Mouse (Mus musculus) CH12.LX (cell line): ENCODE measurements at regions not wholly inside any gene's neighbourhood (a gene's known extent, or its start where the extent isn't known, plus 50 kb on each side); places are given as distances from the start of the nearest gene placed in this dataset.

ENCODE experiments used
- DNase-seq: peaks from one replicate; pipeline ENCODE4 v3.0.0-alpha.2; 2013; ENCODE audit errors: extremely low read depth
- H3K27ac ChIP-seq: 2 replicates; pipeline ENCODE4 v1.5.1; 2012; ENCODE audit warnings: low read depth, mild to moderate bottlenecking, control low read depth, moderate library complexity; ENCODE audit not compliant: insufficient read depth
- H3K27me3 ChIP-seq: replicated peaks from 2 replicates; pipeline ENCODE3; 2012; ENCODE audit warnings: inconsistent platforms
- H3K36me3 ChIP-seq, 2 experiments: replicated peaks in 1 of 2; 2 replicates each; pipeline versions ENCODE3 to v1.6.1; 2012; ENCODE audit warnings: inconsistent platforms in 1 of 2, low read length in 1 of 2, mild to moderate bottlenecking in 1 of 2, mixed read lengths in 1 of 2, moderate library complexity in 1 of 2; ENCODE audit not compliant: control insufficient read depth in 1 of 2, insufficient read depth in 1 of 2
- H3K4me1 ChIP-seq, 2 experiments: 2 replicates each; pipeline ENCODE4 v1.6.1; 2012; ENCODE audit warnings: inconsistent platforms in 1 of 2, moderate library complexity in 1 of 2; ENCODE audit not compliant: insufficient read depth in 2 of 2, control insufficient read depth in 1 of 2
- H3K4me2 ChIP-seq: 2 replicates; pipeline ENCODE4 v1.6.1; 2012; ENCODE audit warnings: low read depth, mild to moderate bottlenecking, control low read depth; ENCODE audit not compliant: poor library complexity, insufficient read depth, severe bottlenecking
- H3K4me3 ChIP-seq, 3 experiments: fragments of 150-350 bp in 1 of 3; sonication (generic) in 1 of 3; replicated peaks in 1 of 3; 2 replicates each; pipeline versions ENCODE3 to v1.5.1; 2011 to 2012; ENCODE audit warnings: low read depth in 2 of 3, low read length in 2 of 3, mild to moderate bottlenecking in 2 of 3, moderate library complexity in 2 of 3, control low read depth in 1 of 3, improper control_type of control experiment in 1 of 3, inconsistent platforms in 1 of 3, mixed read lengths in 1 of 3; ENCODE audit not compliant: poor library complexity in 1 of 3
- H3K79me2 ChIP-seq: replicated peaks from 2 replicates; pipeline ENCODE4 v1.6.1; 2012; ENCODE audit warnings: mild to moderate bottlenecking, moderate library complexity; ENCODE audit not compliant: control insufficient read depth, poor library complexity, insufficient read depth, severe bottlenecking; ENCODE audit errors: extremely low read depth
- H3K9ac ChIP-seq: 2 replicates; pipeline ENCODE4 v1.6.1; 2012; ENCODE audit warnings: low read depth, mild to moderate bottlenecking, control low read depth, moderate library complexity; ENCODE audit not compliant: insufficient read depth
- H3K9me3 ChIP-seq: replicated peaks from 2 replicates; pipeline ENCODE3; 2012; ENCODE audit warnings: low read length, inconsistent platforms, mixed read lengths
- BHLHE40 ChIP-seq: IDR thresholded peaks from 2 replicates; pipeline ENCODE4 v1.6.1; 2011; ENCODE audit warnings: mild to moderate bottlenecking, low read depth, low read length, improper control_type of control experiment
- CHD1 ChIP-seq: IDR thresholded peaks from 2 replicates; pipeline ENCODE4 v1.6.1; 2012; ENCODE audit warnings: low read depth, low read length, improper control_type of control experiment, inconsistent platforms
- E2F4 ChIP-seq: IDR thresholded peaks from 2 replicates; pipeline ENCODE4 v1.6.1; 2011; ENCODE audit warnings: low read depth, low read length, improper control_type of control experiment; ENCODE audit not compliant: insufficient replicate concordance
- EP300 ChIP-seq: IDR thresholded peaks from 2 replicates; pipeline ENCODE4 v1.6.1; 2011; ENCODE audit warnings: low read length, improper control_type of control experiment
- ETS1 ChIP-seq: conservative IDR thresholded peaks from 2 replicates; pipeline ENCODE4 v1.6.1; 2012; ENCODE audit warnings: low read depth, mild to moderate bottlenecking, inconsistent platforms, low read length, improper control_type of control experiment, moderate library complexity
- GABPA ChIP-seq: IDR thresholded peaks from 2 replicates; pipeline ENCODE4 v1.6.1; 2012; ENCODE audit warnings: low read depth, low read length, improper control_type of control experiment, inconsistent platforms; ENCODE audit not compliant: insufficient replicate concordance
- HCFC1 ChIP-seq: IDR thresholded peaks from 2 replicates; pipeline ENCODE4 v1.6.1; 2012; ENCODE audit warnings: low read depth, mild to moderate bottlenecking, inconsistent platforms, low read length, improper control_type of control experiment
- IRF4 ChIP-seq: IDR thresholded peaks from 2 replicates; pipeline ENCODE4 v1.6.1; 2014; ENCODE audit warnings: low read depth, mild to moderate bottlenecking, inconsistent platforms, low read length, improper control_type of control experiment
- KAT2A ChIP-seq: IDR thresholded peaks from 2 replicates; pipeline ENCODE4 v1.6.1; 2012; ENCODE audit warnings: low read length, improper control_type of control experiment, inconsistent platforms; ENCODE audit not compliant: insufficient replicate concordance
- MAX ChIP-seq: IDR thresholded peaks from 2 replicates; pipeline ENCODE4 v1.6.1; 2011; ENCODE audit warnings: low read length, improper control_type of control experiment
- MAZ ChIP-seq: IDR thresholded peaks from 2 replicates; pipeline ENCODE4 v1.6.1; 2012; ENCODE audit warnings: low read depth, mild to moderate bottlenecking, inconsistent platforms, low read length, improper control_type of control experiment, moderate library complexity
- POLR2A ChIP-seq: IDR thresholded peaks from 2 replicates; pipeline ENCODE4 v1.6.1; 2011; ENCODE audit warnings: low read depth, mild to moderate bottlenecking, improper control_type of control experiment, low read length
- POLR2AphosphoS2 ChIP-seq: IDR thresholded peaks from 2 replicates; pipeline ENCODE4 v1.6.1; 2011; ENCODE audit warnings: low read depth, low read length, improper control_type of control experiment
- RCOR1 ChIP-seq: conservative IDR thresholded peaks from 2 replicates; pipeline ENCODE4 v1.6.1; 2012; ENCODE audit warnings: low read depth, mild to moderate bottlenecking, inconsistent platforms, low read length, improper control_type of control experiment
- SIN3A ChIP-seq: IDR thresholded peaks from 2 replicates; pipeline ENCODE4 v1.6.1; 2012; ENCODE audit warnings: low read length, improper control_type of control experiment, inconsistent platforms
- SMC3 ChIP-seq: IDR thresholded peaks from 2 replicates; pipeline ENCODE4 v1.6.1; 2011; ENCODE audit warnings: low read depth, low read length, improper control_type of control experiment
- TBP ChIP-seq: conservative IDR thresholded peaks from 2 replicates; pipeline ENCODE4 v1.6.1; 2011; ENCODE audit warnings: low read depth, low read length, improper control_type of control experiment
- TCF12 ChIP-seq: IDR thresholded peaks from 2 replicates; pipeline ENCODE4 v1.6.1; 2014; ENCODE audit warnings: low read depth, mild to moderate bottlenecking, inconsistent platforms, low read length, improper control_type of control experiment
- UBTF ChIP-seq: IDR thresholded peaks from 2 replicates; pipeline ENCODE4 v1.6.1; 2012; ENCODE audit warnings: low read depth, mild to moderate bottlenecking, inconsistent platforms, low read length, improper control_type of control experiment, moderate library complexity
- ZKSCAN1 ChIP-seq: IDR thresholded peaks from 2 replicates; pipeline ENCODE4 v1.6.1; 2012; ENCODE audit warnings: low read depth, inconsistent platforms, low read length, improper control_type of control experiment, borderline replicate concordance
- ZNF384 ChIP-seq: IDR thresholded peaks from 2 replicates; pipeline ENCODE4 v1.6.1; 2012; ENCODE audit warnings: low read depth, low read length, improper control_type of control experiment, inconsistent platforms
- dilution Hi-C: fragments of 300-500 bp; cut with MboI; formaldehyde crosslinking; loops from 2 replicates; pipeline ENCODE4 v1.14.3; 2020; ENCODE audit warnings: low sequenced_read_pairs; ENCODE audit not compliant: extremely low pct_unique_long_range_greater_than_20kb, extremely low pct_ligation_motif_present
- in situ Hi-C: fragments of 300-500 bp; cut with MboI; formaldehyde crosslinking; loops from 3 replicates; pipeline ENCODE4 v1.14.3; 2019; ENCODE audit warnings: low sequenced_read_pairs, low pct_ligation_motif_present, low pct_unique_long_range_greater_than_20kb, mixed read lengths

GRCm38 (mm10) chr7:64082201-64082600 is 71.4 kb upstream of the Trpm1 start:
- no peaks in the 10 kb centered on the region for H3K27me3 ChIP-seq
- H3K9ac ChIP-seq, result no peak overlapping the region
- DNase-seq, result no peak
- no peaks in the 10 kb centered on the region for H3K79me2 ChIP-seq
- peaks cover 0 to 5% of the 10 kb centered on the region in 2 experiments; a peak in 1 of 4 replicates for H3K4me1 ChIP-seq
- no peaks in the 10 kb centered on the region for H3K36me3 ChIP-seq
- dilution Hi-C loops (no loop called here), in situ Hi-C loops (no loop called here)
- H3K4me2 ChIP-seq, result no peak overlapping the region
- TF ChIP-seq IRF4, result no peak
- TF ChIP-seq, all 38 proteins: peak for 0
- H3K4me3 ChIP-seq, result no peak overlapping the region
- peaks cover 3% of the 10 kb centered on the region for H3K9me3 ChIP-seq
- no peak overlapping the region for H3K27ac ChIP-seq

- dilution Hi-C loops, result no loop called here
- no peaks in the 10 kb centered on the region for H3K27me3 ChIP-seq
Measured at GRCm38 (mm10) chr7:64081618-64082017, 72.0 kb upstream of the Trpm1 start.

GRCm38 (mm10) chr7:64081019-64081418 is 72.6 kb upstream of the Trpm1 start:
- H3K79me2 ChIP-seq, result no peaks in the 10 kb centered on the region
- no peaks in the 10 kb centered on the region for H3K27me3 ChIP-seq
- dilution Hi-C loops (no loop called here), in situ Hi-C loops (no loop called here)
- peaks cover 0 to 4% of the 10 kb centered on the region in 2 experiments; a peak in 1 of 4 replicates for H3K4me1 ChIP-seq
- no peak overlapping the region for H3K9ac ChIP-seq
- H3K27ac ChIP-seq, result no peak overlapping the region
- no peak for DNase-seq
- H3K4me2 ChIP-seq, result no peak overlapping the region
- no peak overlapping the region for H3K4me3 ChIP-seq
- TF ChIP-seq POLR2AphosphoS2 (no peak), TBP (no peak), GABPA (no peak), ZNF384 (no peak), RCOR1 (no peak), HCFC1 (no peak), SIN3A (no peak), MAZ (no peak), SMC3 (no peak), E2F4 (no peak), MAX (no peak), IRF4 (no peak), BHLHE40 (no peak), KAT2A (no peak), TCF12 (no peak)
- TF ChIP-seq, all 38 proteins: peak for 0
- H3K9me3 ChIP-seq, result peaks cover 2% of the 10 kb centered on the region
- H3K36me3 ChIP-seq, result no peaks in the 10 kb centered on the region

More at GRCm38 (mm10) chr7:64081618-64082017, 72.0 kb upstream of the Trpm1 start:
- Histone ChIP-seq H3K4me2 (no peak overlapping the region), H3K4me3 (no peak overlapping the region), H3K79me2 (no peaks in the 10 kb centered on the region), H3K36me3 (no peaks in the 10 kb centered on the region), H3K9ac (no peak overlapping the region), H3K9me3 (peaks cover 3% of the 10 kb centered on the region), H3K27ac (no peak overlapping the region), H3K4me1 (peaks cover 0 to 4% of the 10 kb centered on the region in 2 experiments; a peak in 1 of 4 replicates)
- in situ Hi-C loops, result no loop called here
- DNase-seq, result no peak
- no peak for TF ChIP-seq HCFC1
- no peak for TF ChIP-seq TBP
- no peak for TF ChIP-seq MAX
- TF ChIP-seq BHLHE40, result no peak
- TF ChIP-seq EP300, result no peak
- TF ChIP-seq ETS1, result no peak
- TF ChIP-seq POLR2A, result no peak
- TF ChIP-seq KAT2A, result no peak
- TF ChIP-seq ZKSCAN1, result no peak
- TF ChIP-seq CHD1, result no peak
- no peak for TF ChIP-seq UBTF
